Mouse (Mus musculus) megakaryocyte, embryonic 14.5 days (primary cell): ENCODE measurements around the gene Tbxa2r. TPM values are rescaled to one million over a fixed set of nuclear protein-coding genes. Genes with fewer than 3 reads are reported as not detected.

Source experiments
- H3K27me3 ChIP-seq: replicated peaks from 2 replicates; pipeline ENCODE3; 2012; ENCODE audit warnings: inconsistent platforms
- H3K36me3 ChIP-seq: replicated peaks from 2 replicates; pipeline ENCODE3; 2012; ENCODE audit warnings: low read length, inconsistent platforms, mixed read lengths
- H3K4me1 ChIP-seq: 2 replicates; pipeline ENCODE4 v1.6.1; 2012; ENCODE audit warnings: inconsistent platforms
- H3K4me3 ChIP-seq: replicated peaks from 2 replicates; pipeline ENCODE3; 2012; ENCODE audit warnings: moderate library complexity, mild to moderate bottlenecking, inconsistent platforms
- H3K9me3 ChIP-seq: 2 replicates; pipeline ENCODE4 v1.6.1; 2012; ENCODE audit warnings: inconsistent platforms
- FLI1 ChIP-seq: IDR thresholded peaks from 2 replicates; pipeline ENCODE4 v1.6.1; 2012; ENCODE audit warnings: low read length, inconsistent platforms, mixed read lengths
- GATA1 ChIP-seq: IDR thresholded peaks from 3 replicates; pipeline ENCODE4 v1.6.1; 2012; ENCODE audit warnings: mixed read lengths, low read length, inconsistent platforms, borderline replicate concordance
- polyA plus RNA-seq: library from polyadenylated mRNA; stranded (reverse); fragments of >175 nt; gene quantifications from 2 replicates; pipeline ENCODE4 v1.2.3, GENCODE M21; 2012; ENCODE audit warnings: low replicate concordance; ENCODE audit not compliant: insufficient read depth

Gene Tbxa2r
- polyA plus RNA-seq, 1 experiment: 87.5 TPM

DNA sequence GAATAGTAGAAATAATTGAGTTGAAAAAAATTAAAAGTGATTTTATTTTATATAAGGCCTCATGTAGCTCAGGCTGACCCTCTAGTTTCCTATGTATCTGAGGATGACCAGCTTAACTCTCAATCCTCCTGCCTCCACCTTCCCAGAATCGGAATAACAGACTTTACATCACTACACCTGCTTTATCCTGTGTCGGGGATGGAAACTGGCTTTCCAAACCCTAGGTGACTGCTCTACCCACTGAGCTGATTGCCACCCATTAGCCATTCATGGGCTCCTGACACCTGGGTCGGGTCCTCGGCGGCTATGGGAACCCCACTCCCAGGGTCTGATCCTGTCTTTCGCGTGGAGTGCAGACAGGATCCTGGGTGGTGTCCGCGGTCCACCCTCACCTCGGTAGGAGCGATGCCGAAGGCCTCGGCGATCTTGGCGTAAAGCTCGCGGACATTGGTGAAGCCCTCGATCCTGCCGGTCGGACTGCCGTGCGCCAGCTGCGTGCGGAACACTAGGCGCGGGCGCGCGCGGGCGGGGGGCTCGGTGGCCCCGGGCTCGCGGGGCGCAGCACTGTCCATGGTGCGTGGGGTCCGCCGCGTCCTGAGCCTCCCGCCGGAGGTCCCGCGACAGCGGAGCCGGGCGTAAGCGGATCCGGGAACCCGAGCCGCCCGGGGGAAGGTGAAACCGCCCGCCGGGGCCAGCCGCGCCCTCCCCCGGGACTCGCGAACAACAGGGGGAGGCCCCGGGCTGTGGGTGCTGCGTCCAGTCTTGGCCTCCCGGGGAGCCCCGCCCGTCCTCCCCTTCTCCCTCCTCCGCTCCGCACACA, 14.4 kb downstream of the Tbxa2r start, which contains the start of gene Gipc3:
Gipc3 (minus strand) TSS at position 581 of the 820 bp plus-strand sequence.
- Histone ChIP-seq H3K4me1 (peaks cover 83% of the 10 kb centered on the region), H3K9me3 (no peaks in the 10 kb centered on the region), H3K27me3 (peaks cover 12% of the 10 kb centered on the region), H3K4me3 (peak within 1 kb of the TSS; percentile 93), H3K36me3 (peaks cover 36% of the 10 kb centered on the region)
- TF ChIP-seq GATA1 (no peak), FLI1 (no peak)

DNA sequence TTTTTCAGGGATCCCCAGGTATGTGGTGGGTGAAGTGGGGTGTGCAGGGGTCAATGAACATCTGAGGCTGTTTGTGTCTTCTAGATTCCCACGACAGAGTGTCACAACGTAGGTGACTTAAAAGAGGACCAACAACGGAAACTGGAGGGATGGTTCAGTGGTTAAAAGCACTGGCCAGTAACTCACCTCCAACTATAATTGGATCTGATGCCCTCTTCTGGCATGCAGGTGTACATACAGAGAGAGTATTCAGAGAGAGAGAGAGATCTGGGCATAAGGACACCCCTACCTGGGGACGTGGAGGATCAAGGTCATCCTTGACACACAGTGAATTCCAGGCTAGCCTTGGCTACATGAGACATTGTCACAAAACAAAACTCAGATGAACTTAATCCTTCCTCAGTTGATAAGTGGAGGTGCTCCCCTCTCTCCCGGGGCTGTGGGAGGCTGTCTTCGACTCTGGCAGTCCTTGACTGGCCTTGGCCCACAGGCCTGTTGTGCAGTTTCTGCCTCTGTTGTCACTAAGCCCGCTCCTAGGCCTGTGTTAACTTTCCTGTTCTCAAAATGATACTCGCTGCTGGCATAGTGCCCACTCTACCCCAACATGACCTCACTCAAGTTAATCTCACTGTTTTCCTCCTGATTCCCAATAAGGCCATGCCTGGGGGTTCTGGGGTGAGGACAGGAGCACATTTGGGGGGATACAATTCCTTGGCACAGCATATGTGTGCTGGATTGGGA, 16.1 kb downstream of the Tbxa2r start:
- no peaks in the 10 kb centered on the region for H3K9me3 ChIP-seq
- no peak for TF ChIP-seq GATA1
- TF ChIP-seq FLI1: no peak

DNA sequence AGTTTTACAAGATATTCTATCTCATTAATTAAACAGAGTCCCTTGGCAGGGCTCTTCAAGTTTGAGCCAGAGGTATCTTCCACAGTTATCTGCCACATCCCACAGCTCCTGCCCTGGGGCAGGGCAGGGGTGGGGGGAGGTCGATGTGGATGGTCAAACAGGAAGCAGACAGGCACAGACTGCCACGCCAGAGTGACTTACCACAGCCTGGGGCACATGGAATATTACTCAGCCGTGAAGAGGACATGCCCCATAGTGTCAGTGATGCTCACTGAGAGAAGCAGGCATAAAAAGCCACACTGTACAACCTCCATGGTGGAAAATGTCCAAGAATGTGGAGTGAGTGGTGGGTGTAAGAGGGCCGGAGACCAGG, 16.6 kb downstream of the Tbxa2r start:
- Histone ChIP-seq H3K9me3 (no peaks in the 10 kb centered on the region), H3K27me3 (peaks cover 12% of the 10 kb centered on the region), H3K4me3 (no peak overlapping the region), H3K4me1 (peaks cover 92% of the 10 kb centered on the region), H3K36me3 (peaks cover 39% of the 10 kb centered on the region)
- TF ChIP-seq FLI1 (no peak), GATA1 (no peak)

More for the DNA sequence above, 16.1 kb downstream of the Tbxa2r start:
- Histone ChIP-seq H3K36me3 (peaks cover 39% of the 10 kb centered on the region), H3K27me3 (peaks cover 12% of the 10 kb centered on the region), H3K4me1 (peaks cover 91% of the 10 kb centered on the region), H3K4me3 (no peak overlapping the region)

DNA sequence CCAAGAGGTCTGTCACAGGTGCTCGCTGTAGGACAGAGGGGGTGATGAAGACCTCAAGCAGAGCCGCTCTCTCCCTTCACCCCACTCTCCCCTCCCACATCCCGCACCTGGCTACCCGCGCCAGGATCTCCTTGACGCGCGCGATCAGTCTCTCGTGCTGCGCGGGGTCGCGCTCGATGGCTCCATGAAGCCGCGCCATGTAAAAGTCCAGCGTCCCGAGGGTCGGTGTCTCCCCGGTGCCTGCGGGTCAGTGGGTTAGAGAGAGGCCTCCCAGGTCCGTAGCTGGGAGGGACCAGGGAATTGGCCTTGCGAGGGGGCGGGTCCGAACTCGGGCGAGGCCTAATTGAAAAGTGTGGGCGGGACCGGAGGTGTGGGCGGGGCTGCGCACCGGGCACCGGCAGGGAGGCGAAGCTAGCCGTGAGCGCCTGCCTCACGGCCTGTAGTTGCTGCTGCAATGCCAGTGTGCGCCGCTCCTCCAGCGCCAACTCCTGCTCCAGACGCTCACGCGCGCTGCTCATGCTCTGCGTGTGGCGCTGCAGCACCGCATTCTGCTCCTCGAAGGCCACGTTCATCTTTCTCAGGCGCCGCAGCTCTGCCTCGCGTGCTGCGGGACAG, 18.0 kb downstream of the Tbxa2r start:
- Histone ChIP-seq H3K27me3 (peaks cover 12% of the 10 kb centered on the region), H3K9me3 (no peaks in the 10 kb centered on the region), H3K4me3 (peak overlapping the region; percentile 85), H3K4me1 (peaks cover 86% of the 10 kb centered on the region), H3K36me3 (peaks cover 39% of the 10 kb centered on the region)
- TF ChIP-seq GATA1 (no peak), FLI1 (no peak)

DNA sequence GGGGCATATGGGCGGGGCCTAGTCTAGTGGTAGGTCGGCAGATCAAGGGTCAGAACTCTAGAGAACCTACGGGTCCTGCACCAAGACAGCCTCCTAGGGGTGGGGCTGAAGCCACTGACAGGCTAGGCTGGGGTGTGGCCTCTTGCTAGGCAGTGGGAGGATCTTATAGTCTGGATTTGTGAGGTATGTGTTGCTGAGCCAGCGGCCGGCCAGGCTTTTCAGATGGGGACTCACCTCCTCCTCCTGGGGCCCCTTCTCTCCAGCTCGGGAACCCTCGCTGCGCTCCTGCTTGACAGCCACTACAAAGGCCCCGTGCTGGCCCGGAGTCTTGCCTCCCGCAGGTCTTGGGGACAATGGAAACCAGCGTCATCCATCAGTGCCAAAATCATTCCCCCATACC, 20.6 kb downstream of the Tbxa2r start:
- TF ChIP-seq GATA1 (no peak), FLI1 (no peak)
- H3K27me3 ChIP-seq: no peaks in the 10 kb centered on the region
- H3K36me3 ChIP-seq: peaks cover 39% of the 10 kb centered on the region
- no peaks in the 10 kb centered on the region for H3K9me3 ChIP-seq
- H3K4me3 ChIP-seq: peak overlapping the region; percentile 99
- H3K4me1 ChIP-seq: peaks cover 73% of the 10 kb centered on the region

DNA sequence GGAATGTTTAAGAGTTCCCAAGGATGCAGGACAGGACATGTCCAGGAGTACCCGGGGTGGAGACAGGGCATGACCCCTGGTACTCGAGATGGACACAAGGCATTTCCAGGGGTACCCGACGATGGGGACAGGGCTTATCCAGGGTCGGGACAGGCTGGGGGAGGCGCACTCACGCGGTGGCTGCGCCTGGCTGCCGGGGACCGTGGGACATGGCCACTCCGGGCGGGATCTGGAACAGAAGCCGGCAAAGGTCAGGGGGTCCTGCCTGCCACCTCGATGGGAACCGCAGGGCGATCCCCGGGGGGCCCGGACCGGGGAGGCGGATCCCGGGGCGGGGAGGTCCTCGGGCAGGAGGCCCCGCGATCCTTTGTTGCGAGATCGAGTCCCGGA, 21.4 kb downstream of the Tbxa2r start:
- no peak for TF ChIP-seq FLI1
- TF ChIP-seq GATA1: no peak
- Histone ChIP-seq H3K4me3 (peak overlapping the region; percentile 99), H3K4me1 (peaks cover 74% of the 10 kb centered on the region), H3K9me3 (no peaks in the 10 kb centered on the region), H3K36me3 (peaks cover 39% of the 10 kb centered on the region), H3K27me3 (no peaks in the 10 kb centered on the region)

DNA sequence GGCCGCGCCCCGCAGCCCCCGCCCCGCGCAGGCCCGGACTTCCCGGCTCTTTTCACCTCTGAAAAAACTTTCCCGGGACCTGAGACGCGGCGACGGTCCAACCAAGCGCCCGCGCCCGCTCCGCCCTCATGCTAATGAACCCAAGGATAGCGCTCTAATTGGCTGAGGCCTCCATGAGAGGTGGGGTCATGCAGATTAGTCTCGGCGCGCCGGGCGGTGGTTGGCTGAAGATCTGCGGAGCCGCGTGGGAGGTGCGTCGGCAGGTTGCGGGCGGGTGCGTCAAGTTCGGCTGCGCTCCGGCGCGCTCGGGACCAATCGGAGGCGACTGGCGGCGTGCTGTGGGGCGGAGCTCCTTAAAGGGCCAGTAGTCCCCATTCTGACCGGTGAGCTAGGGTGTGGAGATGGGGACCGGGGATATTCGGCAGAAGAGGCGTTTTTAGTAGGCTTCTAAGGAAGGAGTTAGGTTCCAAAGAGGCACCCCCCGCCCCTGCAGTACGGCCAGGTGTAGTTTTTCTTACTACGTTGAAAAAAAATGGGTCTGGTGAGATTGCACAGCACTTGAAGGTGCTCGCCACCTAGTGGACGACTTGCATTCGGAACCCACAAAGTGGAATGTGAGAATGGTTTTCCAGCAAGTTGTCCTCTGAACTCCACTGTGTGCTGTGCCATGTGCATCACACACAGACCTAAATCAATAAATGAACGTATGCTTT, 22.0 kb downstream of the Tbxa2r start, which contains the start of gene Hmg20b:
Hmg20b (minus strand) TSS at position 130 of the 713 bp plus-strand sequence.
- TF ChIP-seq GATA1 (no peak), FLI1 (no peak)
- Histone ChIP-seq H3K27me3 (no peaks in the 10 kb centered on the region), H3K4me3 (peak within 1 kb of the TSS; percentile 99), H3K4me1 (peaks cover 73% of the 10 kb centered on the region), H3K36me3 (peaks cover 35% of the 10 kb centered on the region), H3K9me3 (no peaks in the 10 kb centered on the region)

DNA sequence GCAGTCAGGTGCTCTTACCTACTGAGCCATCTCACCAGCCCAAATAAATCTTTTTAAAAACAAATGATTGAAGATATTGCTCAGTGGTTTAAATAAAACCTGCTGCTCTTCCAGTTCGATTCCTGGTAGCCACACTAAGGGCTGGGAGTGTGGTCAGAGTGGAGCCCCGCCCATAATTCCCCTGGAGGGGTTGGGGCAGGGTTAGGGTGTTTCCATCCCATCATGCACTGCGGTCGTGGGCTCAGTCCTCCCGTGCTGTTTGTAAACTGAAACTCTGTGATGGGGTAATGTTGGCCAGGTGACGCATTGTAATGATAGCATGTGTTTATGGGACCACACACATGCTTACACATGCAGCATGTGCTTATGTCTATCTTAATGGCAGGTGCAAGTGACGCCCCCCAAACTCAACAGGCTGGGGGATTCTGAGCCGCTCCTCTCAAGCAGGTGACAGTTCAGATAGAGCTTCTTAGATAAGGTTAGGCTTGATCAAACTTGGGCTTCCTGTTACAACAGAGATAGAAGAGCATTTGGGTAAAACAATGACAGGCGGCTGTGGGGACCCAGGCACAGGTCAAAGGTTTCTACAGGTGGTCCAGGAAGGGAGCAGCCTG, 23.3 kb downstream of the Tbxa2r start:
- no peaks in the 10 kb centered on the region for H3K27me3 ChIP-seq

More for the DNA sequence above, 23.3 kb downstream of the Tbxa2r start:
- Histone ChIP-seq H3K4me3 (peak overlapping the region; percentile 81), H3K4me1 (peaks cover 73% of the 10 kb centered on the region), H3K9me3 (no peaks in the 10 kb centered on the region), H3K36me3 (peaks cover 22% of the 10 kb centered on the region)
- no peak for TF ChIP-seq FLI1
- TF ChIP-seq GATA1: no peak
